Mouse (Mus musculus) CH12.LX (cell line): Measurements from ENCODE around the gene Itga2b.

ENCODE experiments used
- CHD2 ChIP-seq: IDR thresholded peaks from 2 replicates; pipeline ENCODE4 v1.6.1; 2011; ENCODE audit warnings: low read length, improper control_type of control experiment
- CTCF ChIP-seq, 2 experiments: IDR thresholded peaks in 1 of 2; conservative IDR thresholded peaks in 1 of 2; 2 replicates each; pipeline ENCODE4 v1.5.1; 2011 to 2012; ENCODE audit warnings: low read depth in 2 of 2, low read length in 2 of 2, improper control_type of control experiment in 1 of 2, inconsistent platforms in 1 of 2, mild to moderate bottlenecking in 1 of 2, moderate library complexity in 1 of 2
- POLR2A ChIP-seq: IDR thresholded peaks from 2 replicates; pipeline ENCODE4 v1.6.1; 2011; ENCODE audit warnings: low read depth, mild to moderate bottlenecking, improper control_type of control experiment, low read length
- TCF12 ChIP-seq: IDR thresholded peaks from 2 replicates; pipeline ENCODE4 v1.6.1; 2014; ENCODE audit warnings: low read depth, mild to moderate bottlenecking, inconsistent platforms, low read length, improper control_type of control experiment

GRCm38 (mm10) chr11:102440255-102440654 lies 29.7 kb downstream of the Itga2b start:
- TF ChIP-seq CTCF (conservative IDR thresholded peaks at IDR 0.05 in 1 of 2, IDR thresholded peaks at IDR 0.05 in 1 of 2; ENCODE audit: low read depth in 2 of 2, low read length in 2 of 2) (no peak), TCF12 (no peak), CHD2 (no peak), POLR2A (no peak)
